Mouse (Mus musculus) liver, postnatal 0 days (tissue): ENCODE measurements around the gene Robo4.

ENCODE experiments used
- CTCF ChIP-seq: sonication (generic); IDR thresholded peaks from 2 replicates; pipeline ENCODE4 v1.5.1; 2016; ENCODE audit warnings: antibody characterized with exemption, low read depth
- EP300 ChIP-seq: IDR thresholded peaks from 2 replicates; pipeline ENCODE4 v1.6.1; 2016; ENCODE audit warnings: antibody characterized with exemption, low read depth, mild to moderate bottlenecking

DNA sequence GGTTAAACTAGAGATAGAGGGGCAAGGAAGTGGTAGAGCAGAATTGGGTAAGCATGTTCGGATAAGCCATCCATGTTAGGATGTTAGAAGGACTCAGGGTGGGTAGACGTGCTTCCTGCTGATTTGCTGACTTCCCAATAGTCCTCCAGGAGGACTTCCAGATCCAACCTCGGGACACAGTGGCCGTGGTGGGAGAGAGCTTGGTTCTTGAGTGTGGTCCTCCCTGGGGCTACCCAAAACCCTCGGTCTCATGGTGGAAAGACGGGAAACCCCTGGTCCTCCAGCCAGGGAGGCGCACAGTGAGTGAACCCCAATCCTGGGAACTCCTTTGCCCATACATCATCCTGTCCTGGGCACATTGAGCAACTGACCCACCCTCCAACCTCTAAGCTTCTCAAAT, 1.3 kb downstream of the Robo4 start:
- TF ChIP-seq CTCF = no peak
- no peak for TF ChIP-seq EP300
